Mouse (Mus musculus): Measurements from ENCODE around the gene Csde1.

DNA sequence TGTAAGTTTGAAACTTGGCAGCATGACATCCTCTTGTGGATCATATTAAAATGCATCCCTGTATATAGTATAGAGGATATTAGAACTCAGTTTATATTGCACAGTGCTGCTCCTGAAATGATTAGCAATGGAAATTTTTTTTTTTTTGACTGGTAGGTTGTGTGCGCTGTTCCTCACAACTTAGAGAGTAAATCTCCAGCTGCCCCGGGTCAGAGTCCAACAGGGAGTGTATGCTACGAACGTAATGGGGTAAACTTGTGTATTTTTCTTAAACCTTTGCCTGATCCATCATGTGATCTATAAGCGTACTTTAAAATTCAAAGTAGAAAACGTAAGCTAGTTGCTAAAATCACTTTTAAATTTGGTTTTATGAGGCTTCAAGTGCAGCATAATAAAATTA, 20.1 kb downstream of the Csde1 start:
- TF ChIP-seq CTCF (IDR thresholded peaks at IDR 0.05; ENCODE audit: low read depth, low read length) (no peak), GATA2 (IDR thresholded peaks at IDR 0.05; ENCODE audit: borderline replicate concordance, low read depth, low read length) (no peak), GATA1 (IDR thresholded peaks at IDR 0.05; ENCODE audit: borderline replicate concordance, low read length) (no peak)

Measured in G1E (cell line).